Mouse (Mus musculus) liver, embryonic 15.5 days (tissue): Measurements from ENCODE around the gene Abcb9. TPM values are rescaled to one million over a fixed set of nuclear protein-coding genes. Genes with fewer than 3 reads are reported as not detected.
"Not testable (repeated sequence)": the region's sequence is repeated elsewhere in the genome, so short reads cannot be mapped to it uniquely, and the experiment has no call there.

Source experiments
- ATAC-seq: fragments of 200-750 bp; cut with Nextera tagmentation; 2 replicates; pipeline ENCODE4 v1.8.0; 2017; ENCODE audit warnings: moderate number of reproducible peaks, mild to moderate bottlenecking, moderate library complexity; ENCODE audit not compliant: insufficient read depth
- H3K27ac ChIP-seq: fragments of 300-500 bp; sonication (generic); replicated peaks from 2 replicates; pipeline ENCODE4 v1.5.1; 2015; ENCODE audit warnings: mild to moderate bottlenecking, inconsistent platforms
- H3K27me3 ChIP-seq: fragments of 300-500 bp; sonication (generic); 2 replicates; pipeline ENCODE4 v1.6.1; 2015; ENCODE audit warnings: mild to moderate bottlenecking, inconsistent platforms
- H3K36me3 ChIP-seq: fragments of 300-500 bp; sonication (generic); replicated peaks from 2 replicates; pipeline ENCODE4 v1.6.1; 2015; ENCODE audit warnings: moderate library complexity, mild to moderate bottlenecking, inconsistent platforms
- H3K4me1 ChIP-seq: fragments of 300-500 bp; sonication (generic); replicated peaks from 2 replicates; pipeline ENCODE4 v1.6.1; 2015; ENCODE audit warnings: inconsistent platforms
- H3K4me2 ChIP-seq: fragments of 300-500 bp; sonication (generic); 2 replicates; pipeline ENCODE4 v1.6.1; 2015; ENCODE audit warnings: moderate library complexity, mild to moderate bottlenecking, inconsistent platforms
- H3K4me3 ChIP-seq: fragments of 300-500 bp; sonication (generic); replicated peaks from 2 replicates; pipeline ENCODE4 v1.5.1; 2015; ENCODE audit warnings: mild to moderate bottlenecking, inconsistent platforms
- H3K9ac ChIP-seq: fragments of 300-500 bp; sonication (generic); 2 replicates; pipeline ENCODE4 v1.6.1; 2015; ENCODE audit warnings: moderate library complexity, mild to moderate bottlenecking, inconsistent platforms
- H3K9me3 ChIP-seq: fragments of 300-500 bp; sonication (generic); replicated peaks from 2 replicates; pipeline ENCODE4 v1.6.1; 2016; ENCODE audit warnings: inconsistent platforms
- WGBS: fragments of 180-500 bp; shearing (Covaris S2); methylation state at CpG from one replicate; pipeline ENCODE4 v1.1.7; 2015; ENCODE audit warnings: mixed read lengths; ENCODE audit not compliant: insufficient replicate concordance; 5-methylcytosine and 5-hydroxymethylcytosine counted together
- polyA plus RNA-seq: library from polyadenylated mRNA; unstranded; fragments of >200 nt; fragmentation: Nextera tagmentation; extraction: Ambion mirVana; gene quantifications from 2 replicates; pipeline ENCODE4 v1.2.1, GENCODE M21; 2015

Abcb9 gene
- polyA plus RNA-seq, 1 experiment from 2014 or later, result 6.1 TPM

GRCm38 (mm10) chr5:124056956-124057355 lies 38.6 kb downstream of the Abcb9 start:
- H3K4me2 ChIP-seq, result no peak overlapping the region
- WGBS, result 72% methylated on average over 4 of the region's 4 CpGs

GRCm38 (mm10) chr5:124056219-124056618 lies 39.4 kb downstream of the Abcb9 start:
- 93% methylated on average over 1 of the region's 1 CpGs for WGBS
- Histone ChIP-seq H3K27ac (no peak overlapping the region), H3K4me1 (peaks cover 36% of the 10 kb centered on the region), H3K9me3 (0 out of 2 replicates have a peak, but pooled peaks cover 4% of the 10 kb centered on the region), H3K9ac (no peak overlapping the region), H3K36me3 (no peaks in the 10 kb centered on the region), H3K4me2 (no peak overlapping the region), H3K27me3 (no peaks in the 10 kb centered on the region), H3K4me3 (no peak overlapping the region)
- no peak for ATAC-seq

More at GRCm38 (mm10) chr5:124056956-124057355, 38.6 kb downstream of the Abcb9 start:
- Histone ChIP-seq H3K9me3 (0 out of 2 replicates have a peak, but pooled peaks cover 4% of the 10 kb centered on the region), H3K27ac (no peak overlapping the region), H3K4me1 (peaks cover 29% of the 10 kb centered on the region), H3K36me3 (no peaks in the 10 kb centered on the region), H3K9ac (no peak overlapping the region), H3K4me3 (no peak overlapping the region), H3K27me3 (no peaks in the 10 kb centered on the region)
- ATAC-seq, result no peak

GRCm38 (mm10) chr5:124052641-124053040 lies 43.0 kb downstream of the Abcb9 start:
- Histone ChIP-seq H3K4me3 (peak overlapping the region; percentile 52), H3K4me1 (peaks cover 58% of the 10 kb centered on the region), H3K9ac (peak overlapping the region; percentile 7; the same call in 1 of the 2 replicates), H3K27ac (peak overlapping the region; percentile 95), H3K4me2 (peak overlapping the region; percentile 67)
- ATAC-seq, H3K9me3 ChIP-seq, H3K27me3 ChIP-seq, H3K36me3 ChIP-seq: not testable (repeated sequence)
- WGBS, result 68% methylated on average over 7 of the region's 7 CpGs

GRCm38 (mm10) chr5:124051899-124052491 lies 43.6 kb downstream of the Abcb9 start:
- 17% methylated on average over 11 of the region's 11 CpGs for WGBS
- no peaks in the 10 kb centered on the region for H3K27me3 ChIP-seq
- peak overlapping the region; percentile 67 for H3K4me2 ChIP-seq
- H3K4me1 ChIP-seq, result peaks cover 64% of the 10 kb centered on the region
- H3K36me3 ChIP-seq, result no peaks in the 10 kb centered on the region
- peak overlapping the region; percentile 95 for H3K27ac ChIP-seq
- peak; percentile 94 for ATAC-seq
- peak overlapping the region; percentile 53 for H3K9ac ChIP-seq
- H3K4me3 ChIP-seq, result peak overlapping the region; percentile 52
- 0 out of 2 replicates have a peak, but pooled peaks cover 4% of the 10 kb centered on the region for H3K9me3 ChIP-seq

GRCm38 (mm10) chr5:124050095-124051050 lies 45.2 kb downstream of the Abcb9 start:
- H3K9ac ChIP-seq, result peak overlapping the region; percentile 53
- H3K27me3 ChIP-seq, result no peaks in the 10 kb centered on the region
- no peaks in the 10 kb centered on the region for H3K36me3 ChIP-seq
- peaks cover 68% of the 10 kb centered on the region for H3K4me1 ChIP-seq
- peak overlapping the region; percentile 67 for H3K4me2 ChIP-seq
- H3K27ac ChIP-seq, result peak overlapping the region; percentile 95
- WGBS, result 22% methylated on average over 14 of the region's 14 CpGs
- H3K9me3 ChIP-seq, result no peaks in the 10 kb centered on the region
- ATAC-seq, result no peak
- H3K4me3 ChIP-seq, result peak overlapping the region; percentile 52

GRCm38 (mm10) chr5:124049249-124050045 lies 46.2 kb downstream of the Abcb9 start:
- Histone ChIP-seq H3K4me3 (peak overlapping the region; percentile 52), H3K9ac (peak overlapping the region; percentile 53), H3K4me1 (peaks cover 68% of the 10 kb centered on the region), H3K4me2 (peak overlapping the region; percentile 67), H3K27me3 (no peaks in the 10 kb centered on the region), H3K27ac (peak overlapping the region; percentile 95), H3K36me3 (no peaks in the 10 kb centered on the region), H3K9me3 (no peaks in the 10 kb centered on the region)
- no peak for ATAC-seq
- WGBS, result 49% methylated on average over 15 of the region's 15 CpGs

- H3K27me3 ChIP-seq, result no peaks in the 10 kb centered on the region
- H3K36me3 ChIP-seq, result no peaks in the 10 kb centered on the region
- WGBS, result 62% methylated on average over 7 of the region's 7 CpGs
- H3K9ac ChIP-seq, result no peak overlapping the region
- peaks cover 64% of the 10 kb centered on the region for H3K4me1 ChIP-seq
- no peak for ATAC-seq
- H3K9me3 ChIP-seq, result no peaks in the 10 kb centered on the region
- no peak overlapping the region for H3K4me3 ChIP-seq
- H3K27ac ChIP-seq, result peak overlapping the region; percentile 5; the same call in 1 of the 2 replicates
- no peak overlapping the region for H3K4me2 ChIP-seq
Observed at GRCm38 (mm10) chr5:124046741-124047401, 48.7 kb downstream of the Abcb9 start.

- H3K36me3 ChIP-seq, result no peaks in the 10 kb centered on the region
- H3K9me3 ChIP-seq, result no peaks in the 10 kb centered on the region
- no peak overlapping the region for H3K27ac ChIP-seq
- ATAC-seq, result no peak
- H3K9ac ChIP-seq, result no peak overlapping the region
- H3K4me3 ChIP-seq, result no peak overlapping the region
- 51% methylated on average over 11 of the region's 11 CpGs for WGBS
- H3K27me3 ChIP-seq, result no peaks in the 10 kb centered on the region
- peaks cover 53% of the 10 kb centered on the region for H3K4me1 ChIP-seq
- H3K4me2 ChIP-seq, result no peak overlapping the region
Observed at GRCm38 (mm10) chr5:124045453-124046010, 50.1 kb downstream of the Abcb9 start.

- Histone ChIP-seq H3K27ac (peak overlapping the region; percentile 42; the same call in 1 of the 2 replicates), H3K27me3 (no peaks in the 10 kb centered on the region), H3K4me1 (peaks cover 46% of the 10 kb centered on the region), H3K36me3 (no peaks in the 10 kb centered on the region), H3K9me3 (no peaks in the 10 kb centered on the region), H3K4me3 (no peak overlapping the region), H3K9ac (no peak overlapping the region), H3K4me2 (no peak overlapping the region)
- 83% methylated on average over 5 of the region's 5 CpGs for WGBS
- no peak for ATAC-seq
Observed at GRCm38 (mm10) chr5:124043999-124044398, 51.6 kb downstream of the Abcb9 start.
